Mouse (Mus musculus) activated CD4-positive, CD25-positive, alpha-beta regulatory T cell, adult 4 months (primary cell): ENCODE data around the gene Adgrg3. TPM values are rescaled to one million over a fixed set of nuclear protein-coding genes. Genes with fewer than 3 reads are reported as not detected.

Source experiments
- ATAC-seq: one replicate; pipeline ENCODE4 v1.8.0; 2017
- polyA plus RNA-seq, 2 experiments: library from polyadenylated mRNA; unstranded; fragments of 100-300 nt; shearing (Covaris generic); gene quantifications; one replicate each; pipeline ENCODE4 v1.2.1; 2017

Adgrg3 gene
- under 1 TPM; 0.21 to 0.41 TPM for polyA plus RNA-seq

DNA sequence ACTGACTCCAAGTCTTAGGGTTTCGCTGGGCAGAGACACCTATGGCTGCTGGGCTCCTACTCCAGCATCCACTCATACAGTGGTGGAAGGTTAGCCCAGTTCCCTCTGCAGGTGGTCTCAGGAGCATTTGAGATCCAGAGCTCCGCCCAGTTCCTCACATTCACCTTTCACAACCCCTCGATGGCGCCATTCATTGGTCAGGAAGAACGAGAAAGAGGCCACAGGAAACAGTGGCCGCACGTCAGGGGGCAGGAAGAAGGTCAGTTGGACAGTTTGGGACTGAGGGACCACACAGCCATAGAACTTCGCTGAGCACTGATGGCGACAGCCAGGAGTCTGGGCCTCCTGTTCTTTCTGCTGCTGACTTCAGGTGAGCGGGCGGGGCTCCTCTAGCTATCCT is at the start of gene Adgrg3:
Gene Adgrg3, plus strand, starts transcription at position 242 of the 400 bp plus-strand sequence.
- ATAC-seq, result no peak

DNA sequence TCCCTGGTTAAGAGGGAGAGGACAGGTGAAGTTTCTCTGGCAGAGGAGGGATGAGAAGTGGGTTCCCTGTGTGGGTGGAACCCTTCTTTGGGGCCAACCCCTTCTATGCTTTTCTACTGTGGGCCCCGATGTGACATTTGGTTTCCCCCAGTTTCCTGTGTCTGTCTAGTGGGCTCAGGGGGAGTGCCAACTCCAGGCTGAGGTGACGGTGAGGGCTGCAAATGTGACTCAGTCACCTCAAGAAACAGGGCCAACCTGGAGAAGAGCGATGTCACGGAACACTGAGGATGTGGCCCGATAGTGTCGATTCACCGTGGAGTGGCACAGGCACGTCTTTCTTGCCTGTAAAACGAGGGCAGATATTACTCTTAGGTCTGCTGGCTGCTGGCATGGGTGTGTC is 44.2 kb upstream of the Adgrg3 start:
- ATAC-seq, result peak; percentile 46

DNA sequence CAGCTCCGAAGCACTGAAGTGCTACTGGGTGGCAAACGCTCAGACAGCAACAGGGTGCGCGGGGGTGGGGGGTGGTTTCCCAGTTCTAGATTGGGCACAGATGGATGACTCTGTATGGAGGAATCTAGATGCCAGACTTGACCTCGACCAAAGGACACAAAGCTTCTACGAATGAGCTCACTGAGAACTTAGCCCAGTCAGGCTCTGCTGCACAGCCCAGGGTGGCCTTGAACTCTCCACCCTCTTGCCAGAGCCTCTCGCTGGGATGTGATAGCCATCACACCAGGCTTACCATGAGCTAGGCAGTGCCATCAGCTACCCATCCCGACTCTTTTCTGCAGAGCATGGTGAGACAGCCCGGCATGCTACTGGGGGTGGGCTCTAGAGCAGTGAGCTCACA is 43.7 kb upstream of the Adgrg3 start:
- ATAC-seq, result no peak

DNA sequence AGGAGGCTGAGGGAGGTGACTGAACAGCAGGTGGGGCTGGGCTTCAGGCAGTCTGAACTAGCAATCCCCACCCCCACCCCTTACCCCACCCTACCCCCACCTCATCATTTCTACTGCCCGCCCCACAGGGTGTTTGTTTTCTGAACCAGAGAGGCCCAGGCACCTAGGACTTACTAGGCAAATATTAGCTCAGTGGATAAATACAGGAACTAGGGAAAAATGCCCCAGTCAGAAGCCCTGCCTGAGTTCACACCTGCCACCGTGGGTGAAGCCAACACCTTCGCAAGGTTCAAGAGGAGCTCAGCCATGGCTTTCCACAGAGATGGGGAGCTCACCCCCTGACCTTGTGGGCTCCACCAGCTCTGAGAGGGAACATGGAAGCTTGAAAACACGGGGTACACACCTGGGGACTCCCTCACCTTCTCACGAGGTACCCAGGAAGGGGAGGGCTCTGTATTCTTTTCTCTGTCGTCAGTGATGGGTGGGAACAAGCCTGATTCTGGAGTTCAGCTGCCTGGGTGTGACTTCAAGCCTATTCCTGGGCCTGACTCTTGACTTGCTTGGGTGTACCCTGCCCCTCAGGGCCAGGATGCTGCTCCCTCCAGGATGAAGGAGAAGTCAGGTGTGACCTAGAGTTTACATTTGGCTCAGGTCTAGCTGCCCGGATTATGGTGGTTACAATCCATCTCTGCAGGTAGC is 42.9 kb upstream of the Adgrg3 start, which contains the start of gene Adgrg1:
Gene Adgrg1, plus strand, starts transcription at position 285 of the 699 bp plus-strand sequence.
- ATAC-seq, result no peak

GRCm38 (mm10) chr8:94976651-94977417 is 40.7 kb upstream of the Adgrg3 start:
- ATAC-seq, result peak; percentile 70

- ATAC-seq, result no peak
These were observed 39.4 kb upstream of the Adgrg3 start for GRCm38 (mm10) chr8:94978131-94978530.

DNA sequence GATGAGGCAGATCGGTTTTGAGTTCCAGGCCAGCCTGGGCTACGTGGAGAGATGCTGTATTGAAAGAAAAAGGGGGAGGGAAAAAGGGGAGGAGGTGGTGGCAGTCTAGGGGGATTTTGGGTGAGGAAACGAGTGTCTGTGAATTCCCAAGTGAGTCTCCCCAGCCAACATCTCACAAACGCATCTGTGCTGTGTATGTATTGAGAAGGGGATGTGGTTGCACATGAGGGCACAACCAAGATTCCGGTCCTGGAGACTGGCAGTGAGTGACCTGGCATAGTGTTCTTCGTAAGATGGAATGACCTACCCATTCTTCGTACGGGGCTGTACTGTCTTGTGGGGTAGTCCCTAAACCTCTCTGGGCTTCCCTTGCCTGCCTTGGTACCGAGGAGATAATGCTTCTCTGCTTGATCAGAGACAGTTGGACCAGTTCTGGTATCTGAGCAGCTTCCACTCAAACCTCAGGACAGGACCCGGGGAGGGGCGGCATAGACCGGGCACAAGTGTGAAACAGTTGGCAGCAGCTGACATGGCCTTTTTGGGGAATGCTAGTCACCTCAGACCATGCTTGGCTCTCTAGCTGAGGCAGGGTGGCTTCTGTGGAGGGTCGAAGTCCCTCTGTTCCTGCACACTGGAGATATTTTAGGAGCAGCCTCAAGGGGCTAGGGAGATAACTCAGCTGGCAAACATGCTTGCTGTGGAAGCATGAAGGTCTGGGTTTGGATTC is 38.7 kb upstream of the Adgrg3 start:
- ATAC-seq, result no peak

DNA sequence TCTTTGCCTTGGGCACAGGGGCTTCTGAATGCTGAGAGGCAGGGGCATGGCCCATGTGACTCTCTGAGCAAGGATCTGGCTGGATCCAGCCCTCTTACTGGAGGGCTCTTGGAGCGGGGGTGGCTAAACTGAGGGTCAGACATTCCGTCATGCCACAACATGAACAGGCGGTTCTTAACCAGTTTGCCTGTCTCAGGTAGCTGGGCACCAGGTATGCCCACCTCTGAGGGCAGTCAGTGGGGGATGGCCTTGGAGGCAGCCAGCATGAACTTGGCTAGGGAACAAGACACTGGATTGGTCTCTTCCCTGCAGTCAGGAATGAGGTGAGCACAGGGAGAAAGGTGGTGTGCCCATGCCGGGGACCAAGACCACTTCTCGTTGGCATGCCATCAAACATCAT is 37.3 kb upstream of the Adgrg3 start:
- no peak for ATAC-seq

GRCm38 (mm10) chr8:94980976-94981375 is 36.5 kb upstream of the Adgrg3 start:
- no peak for ATAC-seq

DNA sequence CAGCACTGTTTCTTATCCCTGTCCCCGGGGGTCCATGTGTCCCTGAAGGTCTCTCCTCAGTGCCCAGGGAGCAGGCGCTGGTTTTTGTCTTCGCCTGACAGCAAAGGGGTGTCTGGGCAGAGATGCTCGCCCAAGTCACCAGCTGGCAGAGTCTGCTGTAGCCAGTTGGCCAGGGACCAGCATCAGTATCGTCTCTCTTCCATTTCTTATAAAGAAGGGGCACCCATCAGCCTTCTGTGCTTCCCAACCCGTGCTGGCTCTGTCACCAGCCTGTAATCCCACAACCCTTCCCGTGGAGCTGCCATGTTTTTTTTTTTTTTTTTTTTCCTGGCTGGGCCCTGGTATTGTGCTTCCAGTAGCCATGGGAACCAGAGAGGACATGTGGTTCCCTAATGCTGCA is 35.6 kb upstream of the Adgrg3 start:
- ATAC-seq, result no peak

DNA sequence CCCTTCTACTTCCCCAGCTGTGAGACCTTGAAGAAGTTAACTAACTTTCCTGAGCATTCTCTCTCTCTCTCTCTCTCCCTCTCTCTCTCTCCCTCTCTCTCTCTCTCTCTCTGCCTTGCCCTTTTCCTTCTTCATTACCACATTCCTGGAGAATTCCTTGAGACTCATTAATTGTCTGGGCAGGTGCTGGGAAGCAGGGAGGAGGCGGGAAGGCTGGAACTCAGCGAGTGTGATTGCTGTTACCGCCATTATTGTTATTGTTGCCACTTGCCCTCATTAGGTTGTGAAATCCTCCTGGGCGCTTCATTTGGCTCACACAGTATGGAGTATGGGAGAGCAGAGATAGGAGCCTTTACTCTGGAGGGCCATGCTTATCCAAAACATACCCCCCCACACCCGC is 34.3 kb upstream of the Adgrg3 start:
- ATAC-seq, result no peak

- ATAC-seq, result no peak
These were observed 33.5 kb upstream of the Adgrg3 start for GRCm38 (mm10) chr8:94983881-94984516.

- no peak for ATAC-seq
These were observed 32.5 kb upstream of the Adgrg3 start for GRCm38 (mm10) chr8:94985023-94985422.

- no peak for ATAC-seq
These were observed 30.8 kb upstream of the Adgrg3 start for GRCm38 (mm10) chr8:94986676-94987075.

DNA sequence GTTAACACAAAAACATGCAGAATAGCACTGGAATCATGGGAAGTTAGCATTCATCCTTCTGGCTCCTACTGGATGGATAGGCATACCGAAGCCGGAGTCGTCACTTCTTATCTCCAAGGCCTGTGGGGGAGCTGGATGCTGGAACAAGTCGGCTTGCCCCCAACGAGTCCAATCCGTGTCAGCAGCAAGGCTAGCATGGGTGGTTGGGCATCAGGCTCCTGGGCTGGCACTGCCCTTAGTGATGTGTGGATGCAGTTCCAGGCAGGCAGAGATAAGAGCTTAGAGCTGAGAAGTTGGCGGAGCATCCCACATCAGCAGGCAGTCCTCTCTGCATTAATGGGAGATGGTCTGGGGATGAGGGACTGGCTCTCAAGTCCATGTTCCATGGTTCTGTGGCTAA is 29.9 kb upstream of the Adgrg3 start:
- ATAC-seq, result no peak

DNA sequence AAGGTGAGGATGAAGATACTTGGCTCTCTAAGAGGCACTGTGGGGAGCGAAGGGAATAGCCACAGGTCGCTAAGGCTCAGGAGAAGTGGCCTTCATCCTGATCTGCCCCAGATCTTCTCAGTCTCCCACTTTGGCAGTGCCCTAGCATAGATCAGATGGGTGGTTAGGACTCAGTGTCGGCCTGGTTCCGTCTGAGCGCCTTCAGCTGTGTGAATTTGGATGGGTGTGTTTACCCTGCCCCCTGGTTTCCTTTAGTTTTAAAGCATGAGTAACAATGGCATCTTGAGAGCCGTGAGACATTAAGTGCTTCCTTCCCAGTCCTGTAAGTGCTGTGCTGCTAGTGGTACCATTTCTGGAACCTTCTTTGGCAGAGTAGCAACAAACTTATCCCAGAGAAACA is 28.9 kb upstream of the Adgrg3 start:
- ATAC-seq, result no peak

GRCm38 (mm10) chr8:94989711-94990110 is 27.8 kb upstream of the Adgrg3 start:
- no peak for ATAC-seq

GRCm38 (mm10) chr8:94990598-94991453 is 26.7 kb upstream of the Adgrg3 start:
- ATAC-seq, result no peak

GRCm38 (mm10) chr8:94991454-94991994 is 26.0 kb upstream of the Adgrg3 start:
- no peak for ATAC-seq

DNA sequence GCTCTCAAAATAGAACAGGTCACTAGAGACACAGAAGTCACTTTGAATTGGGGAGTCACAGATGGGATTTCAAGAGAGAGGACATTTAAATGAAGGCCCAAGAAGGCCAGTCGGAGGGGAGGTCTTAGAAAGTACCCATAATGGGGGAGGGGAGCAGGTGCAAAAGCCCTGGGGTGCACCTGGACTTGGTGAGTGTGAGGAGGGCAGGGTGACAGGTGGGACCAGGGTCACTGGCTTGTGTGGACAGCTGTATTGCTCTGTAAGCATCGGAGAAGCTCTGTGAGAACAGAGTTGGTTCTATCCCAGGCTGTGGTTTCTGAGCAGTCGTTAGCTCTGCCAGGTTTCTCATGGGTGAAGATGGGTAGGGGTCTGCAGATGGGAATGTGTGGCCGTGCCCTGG is 25.5 kb upstream of the Adgrg3 start:
- ATAC-seq, result no peak

DNA sequence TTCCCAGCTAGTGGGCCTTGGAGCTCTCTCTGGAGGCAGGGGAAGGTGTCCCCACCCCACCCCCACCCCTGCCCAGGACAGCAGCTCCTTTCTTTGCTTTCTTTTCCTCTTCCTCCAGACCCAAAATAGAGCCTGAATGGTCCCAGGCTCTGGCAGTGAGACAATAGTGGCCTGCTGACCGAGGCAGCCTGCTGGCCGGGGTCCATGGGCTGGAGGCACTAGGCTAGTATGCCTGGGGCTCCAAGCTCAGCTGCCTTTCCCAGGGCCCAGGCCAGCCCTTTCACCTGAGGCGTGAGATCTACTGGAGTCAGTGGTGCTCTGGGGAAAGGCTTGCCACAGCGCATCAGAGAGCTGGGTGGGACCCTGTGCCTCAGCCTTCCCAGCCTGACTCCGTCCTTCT is 25.0 kb upstream of the Adgrg3 start:
- no peak for ATAC-seq
